Mouse (Mus musculus) stomach, embryonic 14.5 days (tissue): ENCODE data around the gene Rab5if. TPM values are rescaled to one million over a fixed set of nuclear protein-coding genes. Genes with fewer than 3 reads are reported as not detected.
"Not testable (repeated sequence)": the region's sequence is repeated elsewhere in the genome, so short reads cannot be mapped to it uniquely, and the experiment has no call there.

Experiments
- ATAC-seq: fragments of 200-750 bp; cut with Nextera tagmentation; 2 replicates; pipeline ENCODE4 v1.8.0; 2017; ENCODE audit warnings: low read depth, moderate TSS enrichment; ENCODE audit not compliant: insufficient number of reproducible peaks, insufficient read depth, low FRiP score
- H3K27ac ChIP-seq: fragments of 300-500 bp; sonication (generic); 2 replicates; pipeline ENCODE4 v1.5.1; 2014; ENCODE audit warnings: mild to moderate bottlenecking, low read length, moderate library complexity, mixed read lengths
- H3K27me3 ChIP-seq: fragments of 300-500 bp; sonication (generic); 2 replicates; pipeline ENCODE4 v1.6.1; 2014; ENCODE audit warnings: low read length, control low read depth, mixed read lengths; ENCODE audit not compliant: control insufficient read depth, insufficient read depth
- H3K36me3 ChIP-seq: fragments of 300-500 bp; sonication (generic); 2 replicates; pipeline ENCODE4 v1.6.1; 2014; ENCODE audit warnings: mild to moderate bottlenecking, control low read depth, low read length, moderate library complexity, mixed read lengths; ENCODE audit not compliant: control insufficient read depth, insufficient read depth
- H3K4me1 ChIP-seq: fragments of 300-500 bp; sonication (generic); 2 replicates; pipeline ENCODE4 v1.6.1; 2014; ENCODE audit warnings: low read length, control low read depth, mixed read lengths; ENCODE audit not compliant: control insufficient read depth, insufficient read depth
- H3K4me2 ChIP-seq: fragments of 300-500 bp; sonication (generic); replicated peaks from 2 replicates; pipeline ENCODE4 v1.6.1; 2014; ENCODE audit warnings: low read depth, low read length, control low read depth
- H3K4me3 ChIP-seq: fragments of 300-500 bp; sonication (generic); 2 replicates; pipeline ENCODE4 v1.5.1; 2014; ENCODE audit warnings: low read depth, low read length, control low read depth
- H3K9ac ChIP-seq: fragments of 300-500 bp; sonication (generic); replicated peaks from 2 replicates; pipeline ENCODE4 v1.6.1; 2014; ENCODE audit warnings: low read depth, mild to moderate bottlenecking, control low read depth, low read length, moderate library complexity, mixed read lengths
- H3K9me3 ChIP-seq: fragments of 300-500 bp; sonication (generic); 2 replicates; pipeline ENCODE4 v1.6.1; 2016; ENCODE audit warnings: low read depth, low read length, control low read depth; ENCODE audit not compliant: control insufficient read depth
- WGBS: fragments of 180-500 bp; shearing (Covaris S2); extraction: QIAGEN DNeasy Blood & Tissue Kit; methylation state at CpG from one replicate; pipeline ENCODE4 v1.1.7; 2014; 5-methylcytosine and 5-hydroxymethylcytosine counted together
- polyA plus RNA-seq: library from polyadenylated mRNA; unstranded; fragments of >200 nt; fragmentation: Nextera tagmentation; extraction: Ambion mirVana; gene quantifications from 2 replicates; pipeline ENCODE4 v1.2.1, GENCODE M21; 2014

The Rab5if gene
- polyA plus RNA-seq, 1 experiment from 2014 or later, result 189 TPM

DNA sequence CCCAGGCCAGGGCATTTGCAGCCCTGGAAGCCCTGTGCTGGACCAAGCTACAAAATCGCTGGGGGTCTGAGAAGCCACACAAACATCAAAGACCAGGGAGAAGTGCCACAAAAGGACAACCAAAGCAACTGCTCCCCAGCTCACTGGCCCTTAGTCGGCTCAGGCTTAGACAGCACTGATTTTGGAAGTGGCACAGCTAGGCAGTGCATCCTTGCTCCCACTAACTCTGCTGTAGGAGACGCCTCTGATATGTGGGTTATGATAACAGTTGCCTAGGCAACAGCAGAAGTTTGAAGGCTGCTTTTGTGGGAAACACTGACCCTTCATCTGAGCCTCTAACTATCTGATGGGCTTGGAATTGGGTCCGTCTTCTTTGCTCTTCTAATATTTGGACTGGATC is 36.3 kb downstream of the Rab5if start:
- Histone ChIP-seq H3K36me3 (no peaks in the 10 kb centered on the region), H3K27me3 (no peaks in the 10 kb centered on the region), H3K9me3 (no peaks in the 10 kb centered on the region), H3K27ac (no peak overlapping the region), H3K4me2 (no peak overlapping the region), H3K4me1 (no peaks in the 10 kb centered on the region), H3K4me3 (no peak overlapping the region), H3K9ac (no peak overlapping the region)
- no peak for ATAC-seq
- 56% methylated on average over 4 of the region's 4 CpGs for WGBS

- no peak overlapping the region for H3K4me2 ChIP-seq
- no peak for ATAC-seq
- H3K4me3 ChIP-seq, result no peak overlapping the region
- no peak overlapping the region for H3K27ac ChIP-seq
- no peaks in the 10 kb centered on the region for H3K27me3 ChIP-seq
- H3K9ac ChIP-seq, result no peak overlapping the region
- no peaks in the 10 kb centered on the region for H3K36me3 ChIP-seq
- WGBS, result 75% methylated on average over 2 of the region's 2 CpGs
- H3K4me1 ChIP-seq, result no peaks in the 10 kb centered on the region
- H3K9me3 ChIP-seq, result no peaks in the 10 kb centered on the region
Observed at GRCm38 (mm10) chr2:156901344-156901743, 38.4 kb downstream of the Rab5if start.

DNA sequence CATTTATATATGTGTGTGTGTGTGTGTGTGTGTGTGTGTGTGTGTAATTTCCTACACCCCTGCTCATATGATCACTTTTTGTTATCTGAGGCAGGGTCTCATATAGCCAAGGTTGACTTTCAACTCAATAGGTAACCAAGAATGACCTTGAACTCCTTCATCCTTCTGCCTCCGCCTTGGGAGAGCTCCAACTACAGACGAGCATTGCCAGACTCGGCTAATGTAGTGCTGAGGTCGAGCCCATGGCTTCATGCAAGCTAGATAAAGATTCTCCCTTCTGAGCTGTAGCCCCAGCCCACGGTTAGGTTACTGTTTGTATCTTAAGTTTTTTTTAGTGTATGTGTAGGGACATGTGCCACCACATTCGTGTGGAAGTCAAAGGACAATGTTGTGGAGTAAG is 39.0 kb downstream of the Rab5if start:
- Histone ChIP-seq H3K4me1 (no peaks in the 10 kb centered on the region), H3K4me3 (no peak overlapping the region), H3K36me3 (no peaks in the 10 kb centered on the region), H3K4me2 (no peak overlapping the region), H3K9me3 (no peaks in the 10 kb centered on the region), H3K27me3 (no peaks in the 10 kb centered on the region), H3K9ac (no peak overlapping the region), H3K27ac (no peak overlapping the region)
- WGBS, result 64% methylated on average over 6 of the region's 6 CpGs
- no peak for ATAC-seq

GRCm38 (mm10) chr2:156902411-156902810 is 39.5 kb downstream of the Rab5if start:
- WGBS, result 82% methylated on average over 4 of the region's 4 CpGs
- not testable (repeated sequence) for ATAC-seq, H3K27me3 ChIP-seq, H3K9me3 ChIP-seq, H3K27ac ChIP-seq, H3K36me3 ChIP-seq, H3K4me2 ChIP-seq, H3K4me1 ChIP-seq, H3K9ac ChIP-seq, H3K4me3 ChIP-seq

DNA sequence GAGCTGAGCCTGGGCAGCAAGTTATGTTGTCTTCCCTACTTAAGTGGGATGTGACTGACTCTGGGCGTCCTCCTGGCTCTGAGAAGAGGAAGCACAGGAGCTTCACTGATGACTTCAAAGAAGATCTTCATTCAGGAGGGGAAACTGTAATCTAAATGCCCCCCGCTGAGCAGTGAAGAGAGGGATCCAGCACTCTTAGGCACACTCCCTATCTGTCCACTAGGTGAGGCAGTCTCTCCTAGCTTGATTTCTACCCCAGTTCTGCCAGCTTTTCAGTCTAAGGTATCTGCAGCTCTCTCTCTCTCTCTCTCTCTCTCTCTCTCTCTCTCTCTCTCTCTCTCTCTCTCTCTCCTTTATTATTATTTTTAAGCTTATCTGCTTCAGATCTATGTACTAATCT is 40.4 kb downstream of the Rab5if start:
- Histone ChIP-seq H3K9me3 (no peaks in the 10 kb centered on the region), H3K9ac (no peak overlapping the region), H3K27me3 (no peaks in the 10 kb centered on the region), H3K4me3 (no peak overlapping the region), H3K4me2 (no peak overlapping the region), H3K4me1 (no peaks in the 10 kb centered on the region), H3K27ac (no peak overlapping the region), H3K36me3 (no peaks in the 10 kb centered on the region)
- no peak for ATAC-seq
- WGBS, result 23% methylated on average over 2 of the region's 2 CpGs

DNA sequence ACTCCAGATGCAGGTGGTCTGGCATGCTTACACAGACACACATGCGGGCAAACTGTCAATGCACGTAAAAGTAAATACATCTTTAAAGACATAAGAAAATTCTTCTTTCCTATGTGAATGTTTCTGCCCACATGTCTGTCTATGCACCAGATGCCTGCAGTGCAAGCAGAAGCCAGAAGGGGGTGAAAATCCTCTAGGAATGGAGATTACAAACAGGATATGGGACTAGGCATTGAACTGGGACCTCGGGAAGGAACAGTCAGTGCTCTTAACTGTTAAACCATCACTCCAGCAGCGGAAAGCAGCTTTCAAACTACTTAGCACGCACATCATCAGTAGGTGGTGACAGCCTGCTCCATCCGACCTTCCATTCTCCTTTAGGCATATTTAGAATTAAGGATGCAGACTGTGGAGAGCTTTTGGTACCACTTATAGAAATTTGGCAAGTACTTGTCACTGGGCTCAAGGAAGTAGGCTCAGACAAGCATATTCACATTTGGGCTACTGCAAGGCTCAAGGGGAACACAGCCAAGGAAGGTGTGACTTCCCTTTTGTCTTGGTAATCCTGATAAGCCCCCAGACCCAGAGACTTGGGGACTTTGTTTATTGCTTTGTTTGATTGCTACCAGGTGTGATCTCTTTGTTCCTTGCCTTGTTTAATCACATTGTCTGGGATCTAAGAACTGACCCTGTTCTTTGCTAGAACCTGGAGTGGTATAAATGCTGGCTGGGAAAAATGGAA is 42.2 kb downstream of the Rab5if start:
- Histone ChIP-seq H3K9ac (no peak overlapping the region), H3K36me3 (no peaks in the 10 kb centered on the region), H3K27ac (no peak overlapping the region), H3K9me3 (no peaks in the 10 kb centered on the region), H3K4me1 (no peaks in the 10 kb centered on the region), H3K27me3 (no peaks in the 10 kb centered on the region), H3K4me3 (no peak overlapping the region), H3K4me2 (no peak overlapping the region)
- no peak for ATAC-seq
- 20% methylated on average over 6 of the region's 6 CpGs for WGBS

DNA sequence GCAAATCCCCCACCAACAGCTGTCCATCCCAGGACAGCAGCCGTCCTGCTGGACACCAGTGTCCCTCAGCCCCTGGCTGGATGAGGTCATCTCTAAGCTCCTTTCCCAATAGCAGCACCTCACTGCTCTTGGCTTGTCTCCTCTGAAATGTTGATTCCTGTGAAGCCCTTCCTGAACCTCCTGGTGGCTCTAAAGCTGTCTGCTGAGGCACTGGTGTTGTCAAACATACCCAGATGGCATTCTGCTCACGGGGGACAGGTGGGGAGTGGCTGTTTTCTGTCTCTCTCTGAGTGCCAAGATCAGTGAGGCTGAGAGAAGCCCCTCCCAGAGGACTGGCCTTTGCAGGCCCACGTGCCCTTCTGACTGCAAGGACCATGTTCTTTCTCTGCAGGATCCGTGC is 43.0 kb downstream of the Rab5if start:
- not testable (repeated sequence) for H3K4me2 ChIP-seq, H3K9ac ChIP-seq, H3K4me3 ChIP-seq, H3K36me3 ChIP-seq, H3K4me1 ChIP-seq, H3K27me3 ChIP-seq, H3K9me3 ChIP-seq, ATAC-seq, H3K27ac ChIP-seq
- 30% methylated on average over 4 of the region's 4 CpGs for WGBS

DNA sequence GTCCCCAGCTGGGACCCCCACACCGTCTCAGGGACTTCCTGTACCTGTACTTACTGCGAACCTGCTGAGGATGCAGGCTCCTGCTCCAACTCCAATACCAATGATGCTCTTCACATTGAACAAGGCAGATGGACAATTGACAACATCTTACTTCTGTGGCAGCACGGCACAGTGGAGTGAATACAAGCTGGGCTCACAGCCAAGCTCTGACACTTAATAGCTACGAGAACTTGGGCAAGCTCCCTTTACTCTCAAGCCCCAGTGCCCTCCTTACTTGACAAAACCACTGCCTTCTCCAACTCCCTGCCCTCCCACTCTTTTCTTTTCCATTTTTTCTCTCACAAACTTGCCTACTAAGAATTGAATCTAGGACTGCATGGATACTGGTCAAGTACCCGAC is 50.3 kb downstream of the Rab5if start:
- Histone ChIP-seq H3K4me3 (no peak overlapping the region), H3K9ac (no peak overlapping the region), H3K9me3 (no peaks in the 10 kb centered on the region), H3K27me3 (no peaks in the 10 kb centered on the region), H3K36me3 (no peaks in the 10 kb centered on the region), H3K4me1 (no peaks in the 10 kb centered on the region), H3K4me2 (no peak overlapping the region), H3K27ac (no peak overlapping the region)
- 65% methylated on average over 5 of the region's 5 CpGs for WGBS
- no peak for ATAC-seq

DNA sequence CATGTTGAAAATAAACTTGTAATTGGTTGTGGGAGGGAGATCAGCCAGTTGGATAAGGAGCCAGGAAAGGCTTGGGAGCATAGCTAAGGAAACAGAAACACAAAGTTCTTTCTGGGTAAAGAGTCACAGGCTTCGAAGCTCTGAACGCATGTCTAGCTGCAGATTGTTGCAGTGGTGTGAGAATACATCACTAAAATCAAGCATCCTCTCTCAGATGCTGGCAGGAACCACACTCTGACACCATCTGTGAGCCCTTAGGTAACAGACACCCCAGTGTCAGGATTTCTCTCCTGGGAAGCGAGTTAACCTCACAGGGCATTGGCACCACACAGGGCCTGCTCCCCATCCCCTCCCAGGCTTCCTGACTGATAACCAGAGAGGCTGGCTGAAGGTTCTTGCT is 52.6 kb downstream of the Rab5if start:
- ATAC-seq, result no peak
- 87% methylated on average over 3 of the region's 3 CpGs for WGBS
- H3K9ac ChIP-seq, result no peak overlapping the region
- H3K27me3 ChIP-seq, result no peaks in the 10 kb centered on the region
- H3K4me2 ChIP-seq, result no peak overlapping the region
- H3K4me3 ChIP-seq, result no peak overlapping the region
- H3K9me3 ChIP-seq, result no peaks in the 10 kb centered on the region
- no peaks in the 10 kb centered on the region for H3K4me1 ChIP-seq
- H3K36me3 ChIP-seq, result no peaks in the 10 kb centered on the region
- no peak overlapping the region for H3K27ac ChIP-seq
